In the genomic region with DNA sequence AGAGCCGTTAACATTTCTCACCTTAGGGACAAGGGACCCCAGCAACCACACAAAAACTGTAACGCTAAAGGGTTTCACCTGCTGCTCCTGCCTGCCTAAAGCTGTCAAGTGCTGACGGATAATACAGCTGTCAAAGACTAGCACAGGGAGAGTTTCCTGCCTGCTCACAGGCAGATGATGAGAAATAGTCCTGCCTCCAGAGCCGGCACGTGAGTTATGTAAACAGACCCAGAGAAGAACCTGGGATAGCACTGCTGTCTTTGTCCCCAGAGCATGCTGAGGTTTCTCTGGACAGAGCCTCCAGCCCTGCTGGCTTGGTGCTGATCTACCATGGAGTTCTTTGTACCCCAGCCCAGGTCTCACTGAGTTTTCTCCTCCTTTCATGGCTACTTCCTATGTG, we compare ENCODE assay signal across 25 mouse cellular contexts. TPM values are rescaled to one million over a fixed set of nuclear protein-coding genes. Genes with fewer than 3 reads are reported as not detected.
A peak's percentile ranks its signal among the peaks of the same experiment; 100 is the strongest.
DNase-seq lines count a peak whose midpoint lies in the region; ATAC-seq and TF ChIP-seq lines count a peak whose summit lies in the region.
"Had no signal": no experiment of that assay in that cellular context is flagged by ENCODE, and none has a peak within 500 bp of the region (broad histone marks: within the 10 kb centered on the region; RNA-seq: fewer than 3 reads in every experiment).

No protein-coding gene starts in this region.

- H3K9me3 ChIP-seq in heart, embryonic 13.5 days = no peaks in the 10 kb centered on the region
- H3K9me3 ChIP-seq in intestine, postnatal 0 days (ENCODE audit: control insufficient read depth) = no peaks in the 10 kb centered on the region
- H3K9me3 ChIP-seq in intestine, embryonic 15.5 days = no peaks in the 10 kb centered on the region
- H3K9me3 ChIP-seq: forebrain, embryonic 10.5 days; forebrain, embryonic 13.5 days; G1E; hindbrain, embryonic 10.5 days; hindbrain, embryonic 13.5 days had no signal

- H3K36me3 ChIP-seq in heart, embryonic 13.5 days = peaks cover 16% of the 10 kb centered on the region
- H3K36me3 ChIP-seq in intestine, postnatal 0 days (ENCODE audit: control insufficient read depth, insufficient read depth) = no peaks in the 10 kb centered on the region
- no peaks in the 10 kb centered on the region for H3K36me3 ChIP-seq in intestine, embryonic 15.5 days
- H3K36me3 ChIP-seq: forebrain, embryonic 10.5 days; G1E; hindbrain, embryonic 10.5 days; hindbrain, embryonic 13.5 days had no signal

- no peaks in the 10 kb centered on the region for H3K27me3 ChIP-seq in heart, embryonic 13.5 days (replicated peaks)
- no peaks in the 10 kb centered on the region for H3K27me3 ChIP-seq in intestine, postnatal 0 days (replicated peaks; ENCODE audit: control insufficient read depth, insufficient read depth, low read length)
- H3K27me3 ChIP-seq in intestine, embryonic 15.5 days (replicated peaks) = no peaks in the 10 kb centered on the region
- H3K27me3 ChIP-seq: forebrain, embryonic 13.5 days had no signal

- no peak for TF ChIP-seq CTCF in intestine, postnatal 0 days (IDR thresholded peaks at IDR 0.05; ENCODE audit: low read depth)

- H3K4me1 ChIP-seq in heart, embryonic 13.5 days = peaks cover 35% of the 10 kb centered on the region
- peaks cover 5% of the 10 kb centered on the region; the same call in 1 of the 2 replicates for H3K4me1 ChIP-seq in intestine, postnatal 0 days (replicated peaks; ENCODE audit: control insufficient read depth, insufficient read depth, low read length)
- peaks cover 9% of the 10 kb centered on the region for H3K4me1 ChIP-seq in intestine, embryonic 15.5 days (replicated peaks)

- DNase-seq in heart, adult 11 months = peak; percentile 81
- DNase-seq in heart, adult 9 months (ENCODE audit: low spot score in 2 of 2) = no peak
- no peak for DNase-seq in heart, postnatal 36 days
- DNase-seq: adrenal gland, postnatal 10 days; adrenal gland, postnatal 36 days; B cell, adult 2 months; cerebellum, adult 18-20 months; cerebellum, adult 9-10 months; cerebellum, postnatal 14 days; gastrocnemius, postnatal 25 days; kidney, adult 2 months had no signal

- no peak for ATAC-seq in heart, embryonic 13.5 days (ENCODE audit: extremely low read depth, insufficient number of reproducible peaks, low FRiP score, low TSS enrichment)
- no peak for ATAC-seq in intestine, postnatal 0 days
- ATAC-seq in intestine, embryonic 15.5 days = no peak
- ATAC-seq: forebrain, embryonic 13.5 days; forebrain, embryonic 16.5 days; hindbrain, embryonic 16.5 days; intestine, embryonic 16.5 days; Patski had no signal

- peak overlapping the region; percentile 55 for H3K27ac ChIP-seq in heart, embryonic 13.5 days (replicated peaks)
- H3K27ac ChIP-seq in intestine, postnatal 0 days (ENCODE audit: low read depth, low read length) = no peak overlapping the region
- no peak overlapping the region for H3K27ac ChIP-seq in intestine, embryonic 15.5 days
- H3K27ac ChIP-seq: forebrain, embryonic 10.5 days; forebrain, embryonic 13.5 days; hindbrain, embryonic 10.5 days; hindbrain, embryonic 13.5 days had no signal

- H3K9ac ChIP-seq in heart, embryonic 13.5 days = peak overlapping the region; percentile 44
- H3K9ac ChIP-seq in intestine, postnatal 0 days (ENCODE audit: low read depth, low read length) = 0 out of 2 replicates have a peak overlapping the region, but pooled peaks have one; percentile 7
- H3K9ac ChIP-seq in intestine, embryonic 15.5 days = no peak overlapping the region
- H3K9ac ChIP-seq: forebrain, embryonic 13.5 days; hindbrain, embryonic 13.5 days had no signal

- H3K4me2 ChIP-seq in heart, embryonic 13.5 days = no peak overlapping the region
- H3K4me2 ChIP-seq in intestine, postnatal 0 days (replicated peaks; ENCODE audit: low read depth) = no peak overlapping the region
- H3K4me2 ChIP-seq in intestine, embryonic 15.5 days (replicated peaks) = no peak overlapping the region
- H3K4me2 ChIP-seq: forebrain, embryonic 13.5 days; hindbrain, embryonic 13.5 days had no signal

- H3K4me3 ChIP-seq in heart, embryonic 13.5 days = no peak overlapping the region
- no peak overlapping the region for H3K4me3 ChIP-seq in intestine, postnatal 0 days (ENCODE audit: low read depth, low read length)
- no peak overlapping the region for H3K4me3 ChIP-seq in intestine, embryonic 15.5 days (replicated peaks)
- H3K4me3 ChIP-seq: forebrain, embryonic 10.5 days; forebrain, embryonic 13.5 days; hindbrain, embryonic 10.5 days; hindbrain, embryonic 13.5 days had no signal

- intact Hi-C loops in heart, postnatal 36 days (cut with DNase I) = loop anchor here (5.0 kb wide), 1 partner anchor 240 kb away; no protein-coding TSS in a partner anchor

- WGBS in heart, embryonic 13.5 days = 31% methylated on average over 5 of the region's 5 CpGs
- WGBS in intestine, postnatal 0 days = 23% methylated on average over 5 of the region's 5 CpGs
- WGBS in intestine, embryonic 15.5 days = 13% methylated on average over 5 of the region's 5 CpGs

RNA-seq across cellular contexts. Expression of a gene that starts 16.7 kb away (rescaled TPM):
- polyA plus RNA-seq in heart, embryonic 13.5 days (2015; fragmentation: Nextera tagmentation; extraction: Ambion mirVana) = 17.1 and 19.9 TPM in 2 replicates
- 1 to 10 TPM; 4.8 to 4.9 TPM for total RNA-seq in heart, postnatal 36 days (2021)
- 110 and 113 TPM in 2 replicates for polyA plus RNA-seq in intestine, postnatal 0 days (2015; fragmentation: Nextera tagmentation; extraction: Ambion mirVana)
- polyA plus RNA-seq in intestine, embryonic 15.5 days (2015; fragmentation: Nextera tagmentation; extraction: Ambion mirVana) = 51.6 and 56.3 TPM in 2 replicates

RNA-seq across cellular contexts. Expression of a gene that starts 36.9 kb away (rescaled TPM):
- 170 and 207 TPM in 2 replicates for polyA plus RNA-seq in heart, embryonic 13.5 days (2015; fragmentation: Nextera tagmentation; extraction: Ambion mirVana)
- 100 to 1,000 TPM; 573 to 582 TPM for total RNA-seq in heart, postnatal 36 days (2021)
- polyA plus RNA-seq in intestine, postnatal 0 days (2015; fragmentation: Nextera tagmentation; extraction: Ambion mirVana) = 0.48 TPM in 1 of 2 replicates, not detected in the other
- polyA plus RNA-seq in intestine, embryonic 15.5 days (2015; fragmentation: Nextera tagmentation; extraction: Ambion mirVana) = 0.24 and 0.43 TPM in 2 replicates
- total RNA-seq: CH12.LX had no signal
- polyA plus RNA-seq: forebrain, embryonic 10.5 days; forebrain, embryonic 13.5 days; forebrain, embryonic 16.5 days; G1E; kidney, embryonic 14.5 days had no signal

RNA-seq across cellular contexts. Expression of a gene that starts 58.1 kb away (rescaled TPM):
- polyA plus RNA-seq in heart, embryonic 13.5 days (2015; fragmentation: Nextera tagmentation; extraction: Ambion mirVana) = 305 and 332 TPM in 2 replicates
- 100 to 1,000 TPM; 403 to 406 TPM for total RNA-seq in heart, postnatal 36 days (2021)
- polyA plus RNA-seq in intestine, postnatal 0 days (2015; fragmentation: Nextera tagmentation; extraction: Ambion mirVana) = 847 and 854 TPM in 2 replicates
- polyA plus RNA-seq in intestine, embryonic 15.5 days (2015; fragmentation: Nextera tagmentation; extraction: Ambion mirVana) = 404 and 407 TPM in 2 replicates

Comparison
In these comparisons a context has a peak if more than half of its experiments do, and no peak if none do; other contexts are left out.
1. RNA of a gene that starts 36.9 kb away (polyA plus RNA-seq): 170 to 207 TPM in heart, embryonic 13.5 days; 0.24 to 0.43 TPM in intestine, embryonic 15.5 days and 0.48 TPM in intestine, postnatal 0 days; every median in the first group is over 100 times any median in the second.